Mouse (Mus musculus) heart, embryonic 11.5 days (tissue): ENCODE measurements around the gene Secisbp2. TPM values are rescaled to one million over a fixed set of nuclear protein-coding genes. Genes with fewer than 3 reads are reported as not detected.
A peak's percentile ranks its signal among the peaks of the same experiment; 100 is the strongest.

ENCODE experiments used
- ATAC-seq: fragments of 200-750 bp; cut with Nextera tagmentation; replicated peaks from 2 replicates; pipeline ENCODE4 v1.8.0; 2017; ENCODE audit warnings: moderate library complexity; ENCODE audit not compliant: insufficient number of reproducible peaks, low FRiP score, low TSS enrichment
- H3K27ac ChIP-seq: fragments of 300-500 bp; sonication (generic); 2 replicates; pipeline ENCODE4 v1.5.1; 2014; ENCODE audit warnings: mild to moderate bottlenecking, low read depth, low read length
- H3K27me3 ChIP-seq: fragments of 300-500 bp; sonication (generic); 2 replicates; pipeline ENCODE4 v1.6.1; 2014; ENCODE audit warnings: mild to moderate bottlenecking, low read length, mixed read lengths; ENCODE audit not compliant: control insufficient read depth, insufficient read depth
- H3K36me3 ChIP-seq: fragments of 300-500 bp; sonication (generic); 2 replicates; pipeline ENCODE4 v1.6.1; 2014; ENCODE audit warnings: mild to moderate bottlenecking, low read length, moderate library complexity, mixed read lengths; ENCODE audit not compliant: control insufficient read depth, insufficient read depth
- H3K4me1 ChIP-seq: fragments of 300-500 bp; sonication (generic); 2 replicates; pipeline ENCODE4 v1.6.1; 2014; ENCODE audit warnings: low read length; ENCODE audit not compliant: control insufficient read depth, insufficient read depth
- H3K4me2 ChIP-seq: fragments of 300-500 bp; sonication (generic); 2 replicates; pipeline ENCODE4 v1.6.1; 2014; ENCODE audit warnings: mild to moderate bottlenecking, moderate library complexity
- H3K4me3 ChIP-seq: fragments of 300-500 bp; sonication (generic); 2 replicates; pipeline ENCODE4 v1.5.1; 2014; ENCODE audit warnings: low read depth, low read length
- H3K9ac ChIP-seq: fragments of 300-500 bp; sonication (generic); 2 replicates; pipeline ENCODE4 v1.6.1; 2014; ENCODE audit warnings: mild to moderate bottlenecking, low read depth, low read length, moderate library complexity
- H3K9me3 ChIP-seq: fragments of 300-500 bp; sonication (generic); replicated peaks from 2 replicates; pipeline ENCODE4 v1.6.1; 2016; ENCODE audit warnings: low read length; ENCODE audit not compliant: control insufficient read depth
- WGBS: fragments of 180-500 bp; shearing (Covaris S2); extraction: QIAGEN DNeasy Blood & Tissue Kit; methylation state at CpG from one replicate; pipeline ENCODE4 v1.1.7; 2014; ENCODE audit not compliant: insufficient replicate concordance; 5-methylcytosine and 5-hydroxymethylcytosine counted together
- polyA plus RNA-seq: library from polyadenylated mRNA; unstranded; fragments of >200 nt; fragmentation: Nextera tagmentation; extraction: Ambion mirVana; gene quantifications from 2 replicates; pipeline ENCODE4 v1.2.1, GENCODE M21; 2014

Gene Secisbp2
- polyA plus RNA-seq: 21.9 and 22.8 TPM in 2 replicates

GRCm38 (mm10) chr13:51651408-51652064, at the start of gene Secisbp2:
Gene Secisbp2, plus strand, starts transcription at chr13:51651697.
- Histone ChIP-seq H3K27ac (peak within 1 kb of the TSS; percentile 89), H3K36me3 (peaks cover 6% of the 10 kb centered on the region), H3K27me3 (no peaks in the 10 kb centered on the region), H3K4me1 (peaks cover 24% of the 10 kb centered on the region), H3K9ac (peak within 1 kb of the TSS; percentile 84), H3K9me3 (no peaks in the 10 kb centered on the region), H3K4me2 (peak within 1 kb of the TSS; percentile 90), H3K4me3 (peak within 1 kb of the TSS; percentile 79)
- under 1% methylated on average over 69 of the region's 69 CpGs for WGBS
- ATAC-seq: peak; percentile 85

GRCm38 (mm10) chr13:51602764-51603163, 48.7 kb upstream of the Secisbp2 start:
- ATAC-seq: no peak
- no peaks in the 10 kb centered on the region for H3K27me3 ChIP-seq
- H3K4me2 ChIP-seq: peak overlapping the region; percentile 55; the same call in 1 of the 2 replicates
- no peak overlapping the region for H3K4me3 ChIP-seq
- no peaks in the 10 kb centered on the region for H3K36me3 ChIP-seq
- H3K9ac ChIP-seq: no peak overlapping the region
- H3K9me3 ChIP-seq: no peaks in the 10 kb centered on the region
- no peak overlapping the region for H3K27ac ChIP-seq
- 0 out of 2 replicates have a peak, but pooled peaks cover 3% of the 10 kb centered on the region for H3K4me1 ChIP-seq
- WGBS: 76% methylated on average over 8 of the region's 8 CpGs

- Histone ChIP-seq H3K9me3 (no peaks in the 10 kb centered on the region), H3K9ac (no peak overlapping the region), H3K27ac (no peak overlapping the region), H3K4me1 (0 out of 2 replicates have a peak, but pooled peaks cover 3% of the 10 kb centered on the region), H3K27me3 (no peaks in the 10 kb centered on the region), H3K36me3 (no peaks in the 10 kb centered on the region), H3K4me2 (peak overlapping the region; percentile 55), H3K4me3 (0 out of 2 replicates have a peak overlapping the region, but pooled peaks have one; percentile 16)
- no peak for ATAC-seq
- 30% methylated on average over 16 of the region's 16 CpGs for WGBS
These were observed 48.1 kb upstream of the Secisbp2 start for GRCm38 (mm10) chr13:51603221-51603893.

- Histone ChIP-seq H3K9me3 (no peaks in the 10 kb centered on the region), H3K36me3 (no peaks in the 10 kb centered on the region), H3K4me1 (0 out of 2 replicates have a peak, but pooled peaks cover 3% of the 10 kb centered on the region), H3K4me2 (no peak overlapping the region), H3K9ac (no peak overlapping the region), H3K4me3 (no peak overlapping the region), H3K27me3 (no peaks in the 10 kb centered on the region), H3K27ac (no peak overlapping the region)
- 44% methylated on average over 4 of the region's 4 CpGs for WGBS
- ATAC-seq: no peak
These were observed 47.6 kb upstream of the Secisbp2 start for GRCm38 (mm10) chr13:51603894-51604244.

GRCm38 (mm10) chr13:51609231-51609630, 42.3 kb upstream of the Secisbp2 start:
- Histone ChIP-seq H3K27ac (no peak overlapping the region), H3K27me3 (no peaks in the 10 kb centered on the region), H3K4me2 (no peak overlapping the region), H3K9me3 (no peaks in the 10 kb centered on the region), H3K4me3 (no peak overlapping the region), H3K4me1 (no peaks in the 10 kb centered on the region), H3K36me3 (no peaks in the 10 kb centered on the region), H3K9ac (no peak overlapping the region)
- no peak for ATAC-seq
- 92% methylated on average over 7 of the region's 7 CpGs for WGBS

GRCm38 (mm10) chr13:51611060-51611459, 40.4 kb upstream of the Secisbp2 start:
- WGBS: 9% methylated on average over 9 of the region's 9 CpGs
- no peaks in the 10 kb centered on the region for H3K27me3 ChIP-seq
- H3K4me2 ChIP-seq: peak overlapping the region; percentile 39
- no peak overlapping the region for H3K27ac ChIP-seq
- H3K4me3 ChIP-seq: no peak overlapping the region
- no peaks in the 10 kb centered on the region for H3K4me1 ChIP-seq
- ATAC-seq: no peak
- H3K9me3 ChIP-seq: no peaks in the 10 kb centered on the region
- H3K9ac ChIP-seq: no peak overlapping the region
- no peaks in the 10 kb centered on the region for H3K36me3 ChIP-seq

- no peak for ATAC-seq
- H3K4me3 ChIP-seq: no peak overlapping the region
- H3K27ac ChIP-seq: no peak overlapping the region
- H3K27me3 ChIP-seq: no peaks in the 10 kb centered on the region
- no peaks in the 10 kb centered on the region for H3K36me3 ChIP-seq
- 61% methylated on average over 5 of the region's 5 CpGs for WGBS
- H3K9me3 ChIP-seq: no peaks in the 10 kb centered on the region
- peak overlapping the region; percentile 39; the same call in 1 of the 2 replicates for H3K4me2 ChIP-seq
- H3K9ac ChIP-seq: no peak overlapping the region
- no peaks in the 10 kb centered on the region for H3K4me1 ChIP-seq
These were observed 40.0 kb upstream of the Secisbp2 start for GRCm38 (mm10) chr13:51611500-51611899.

- H3K27ac ChIP-seq: no peak overlapping the region
- H3K9me3 ChIP-seq: no peaks in the 10 kb centered on the region
- ATAC-seq: no peak
- H3K9ac ChIP-seq: no peak overlapping the region
- H3K36me3 ChIP-seq: no peaks in the 10 kb centered on the region
- H3K4me1 ChIP-seq: no peaks in the 10 kb centered on the region
- no peaks in the 10 kb centered on the region for H3K27me3 ChIP-seq
- H3K4me3 ChIP-seq: no peak overlapping the region
- H3K4me2 ChIP-seq: no peak overlapping the region
- 60% methylated on average over 10 of the region's 10 CpGs for WGBS
These were observed 35.7 kb upstream of the Secisbp2 start for GRCm38 (mm10) chr13:51615815-51616214.
